Mouse (Mus musculus) cerebellum, adult 9-11 months (tissue): ENCODE data around the gene Zfp287.
"Not testable (repeated sequence)": the region's sequence is repeated elsewhere in the genome, so short reads cannot be mapped to it uniquely, and the experiment has no call there.

Source experiments
- DNase-seq: peaks from one replicate; pipeline ENCODE4 v3.0.0; 2022

Gene Zfp287

DNA sequence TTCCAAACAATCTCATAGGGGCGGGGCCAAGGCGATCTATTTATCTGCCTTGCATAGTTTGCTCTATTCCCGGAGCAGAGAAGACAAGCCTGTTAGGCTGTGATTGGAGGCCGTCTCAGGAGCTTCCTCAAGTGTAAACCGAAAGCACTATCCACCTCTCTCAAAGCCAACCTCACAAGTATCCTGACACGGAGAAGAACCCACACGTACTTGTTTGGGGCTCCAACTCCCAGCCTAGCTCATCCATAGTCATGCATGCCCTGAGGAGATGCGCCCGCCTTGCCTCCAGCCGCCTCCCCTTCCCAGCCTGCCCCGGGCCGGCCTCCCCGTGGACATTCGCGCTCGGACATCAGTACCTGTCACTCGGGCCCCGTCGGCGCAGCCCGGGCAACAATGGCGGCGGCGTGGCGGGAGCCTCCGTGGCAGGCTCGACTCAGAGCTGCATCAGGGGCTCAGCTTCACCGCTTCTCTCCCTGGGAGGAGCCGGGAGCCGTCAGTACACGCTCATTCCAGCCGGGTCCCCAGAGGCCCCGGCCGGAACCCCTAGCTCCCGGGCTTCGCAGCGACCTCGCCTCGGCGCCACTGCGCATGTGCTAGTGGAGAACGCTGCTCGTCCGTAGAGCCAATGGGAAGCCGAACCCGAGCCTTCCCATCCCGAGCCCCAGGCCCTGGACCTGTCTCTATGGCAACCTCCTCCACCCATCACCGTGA, at the start of gene Zfp287:
Gene Zfp287 (minus strand): TSS at position 595 of the 711 bp plus-strand sequence.
- DNase-seq, result peak; percentile 95

DNA sequence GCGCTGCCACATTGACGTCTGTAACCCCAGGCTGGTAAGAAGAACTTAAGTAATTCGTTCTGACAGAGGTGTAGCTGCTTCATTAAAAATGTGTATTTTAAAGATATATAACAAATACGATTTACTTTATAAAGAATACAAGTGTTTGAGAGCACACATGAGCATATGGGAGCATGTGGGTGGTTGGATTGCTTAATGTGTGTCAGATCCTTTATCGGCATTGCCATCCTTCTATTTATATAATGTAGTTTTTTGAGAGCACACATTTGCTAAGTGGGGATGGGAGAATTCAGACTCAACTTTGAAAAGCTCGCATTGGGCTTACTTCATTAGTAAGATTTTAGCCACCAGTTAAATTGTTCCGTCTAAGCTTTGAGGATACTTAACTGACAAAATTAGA, 44.8 kb upstream of the Zfp287 start:
- no peak for DNase-seq

DNA sequence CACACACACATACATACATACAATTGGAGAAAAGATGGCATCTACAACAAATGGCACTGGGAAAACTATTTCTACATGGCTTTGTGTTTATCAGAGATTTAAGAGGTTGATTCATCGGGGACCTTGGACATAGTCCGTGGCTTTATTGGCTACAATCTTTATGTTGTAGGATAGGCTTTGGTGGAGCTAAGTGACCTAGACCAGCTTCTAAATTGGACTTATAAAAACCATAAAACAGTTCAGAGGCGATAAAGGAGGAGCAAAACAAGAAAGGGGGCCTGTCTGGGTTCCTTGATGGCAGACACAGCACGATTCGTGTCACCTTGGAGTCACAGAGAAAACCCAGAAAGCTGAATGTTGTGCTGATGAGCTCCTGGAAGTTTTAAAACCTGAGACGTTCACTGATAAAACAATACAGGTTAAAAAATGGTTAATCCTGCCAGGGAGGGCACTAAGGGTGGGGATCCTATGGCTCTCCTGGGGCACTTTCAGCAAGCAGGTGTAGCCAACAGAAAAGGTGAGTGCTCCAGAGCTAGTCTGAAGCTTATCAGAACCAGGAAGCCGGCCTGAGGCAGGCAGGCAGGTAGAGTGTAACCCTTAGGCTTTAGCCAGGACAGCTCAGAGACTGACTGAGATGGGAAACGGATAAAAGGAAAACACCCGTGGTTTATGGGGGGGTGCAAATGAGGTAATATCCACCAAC, 29.2 kb upstream of the Zfp287 start:
- no peak for DNase-seq

- no peak for DNase-seq
These were observed 26.8 kb upstream of the Zfp287 start for GRCm38 (mm10) chr11:62758491-62758890.

DNA sequence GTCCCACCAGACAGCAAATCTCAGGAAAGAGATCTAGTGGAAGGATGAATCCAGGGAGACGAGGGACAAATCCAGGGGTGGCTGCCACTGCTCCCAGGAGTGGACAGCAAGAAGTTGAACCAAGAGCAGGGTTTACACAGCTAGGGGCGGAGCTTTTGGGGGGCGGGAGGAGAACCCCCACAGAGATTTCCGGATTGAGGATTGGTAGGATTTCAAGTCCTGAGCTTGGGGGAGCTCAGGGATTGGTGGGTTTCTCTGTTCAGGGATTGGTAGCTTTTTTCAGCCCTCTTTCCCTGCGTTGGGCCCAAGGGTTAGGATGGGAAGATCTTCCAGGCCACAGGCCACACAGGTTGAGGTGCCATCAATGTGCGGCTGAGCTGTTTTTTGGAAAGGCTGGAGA, 26.2 kb upstream of the Zfp287 start:
- no peak for DNase-seq

GRCm38 (mm10) chr11:62757143-62757507, 25.4 kb upstream of the Zfp287 start:
- DNase-seq, result no peak

- DNase-seq, result peak; percentile 99
These were observed 24.9 kb upstream of the Zfp287 start for GRCm38 (mm10) chr11:62756456-62757142.

DNA sequence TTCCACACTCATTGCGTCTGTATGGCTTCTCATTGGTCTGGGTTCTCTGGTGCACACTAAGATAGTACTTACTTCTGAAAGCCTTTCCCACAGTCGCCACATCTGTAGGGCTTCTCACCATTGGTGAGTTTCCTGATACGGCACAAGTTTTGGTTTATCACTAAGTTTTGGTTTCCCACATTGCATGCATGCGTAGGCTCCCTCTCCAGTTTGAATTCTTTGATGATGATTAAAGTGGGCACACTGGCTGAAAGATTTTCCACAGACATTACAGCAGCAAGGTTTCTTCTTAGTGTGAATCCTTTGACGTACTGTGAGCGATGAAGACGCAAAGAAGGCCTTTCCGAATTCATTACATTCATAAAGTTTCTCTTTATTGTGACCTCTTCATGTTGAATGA, 21.1 kb upstream of the Zfp287 start, which contains the start of gene Gm10428:
Gene Gm10428 (plus strand): TSS at position 321 of the 400 bp plus-strand sequence.
- no peak for DNase-seq

GRCm38 (mm10) chr11:62752191-62752590, 20.5 kb upstream of the Zfp287 start:
- DNase-seq, result no peak

- DNase-seq, result not testable (repeated sequence)
These were observed 17.7 kb upstream of the Zfp287 start for GRCm38 (mm10) chr11:62749445-62749844.

DNA sequence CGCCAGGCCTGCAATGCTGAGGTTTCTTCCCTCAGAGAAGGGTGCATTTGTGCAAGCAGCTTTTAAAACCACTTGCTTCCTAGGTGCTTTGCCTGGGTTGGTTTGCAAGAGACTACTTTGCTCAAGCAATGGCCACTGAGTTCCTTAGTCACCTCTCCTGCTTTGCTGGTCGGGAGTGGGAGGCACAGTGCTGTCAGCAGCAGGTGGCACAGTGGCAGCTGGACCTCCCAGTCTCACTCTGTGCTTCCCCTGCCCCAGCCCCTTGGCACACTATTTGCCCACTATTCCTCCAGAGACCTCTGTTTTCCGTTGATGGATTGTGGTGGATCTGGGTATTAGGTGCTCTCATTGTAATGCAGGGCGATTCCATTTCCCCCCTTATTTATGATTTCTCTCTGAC, 16.4 kb upstream of the Zfp287 start:
- DNase-seq, result no peak

- no peak for DNase-seq
These were observed 15.5 kb upstream of the Zfp287 start for GRCm38 (mm10) chr11:62747227-62747626.

- DNase-seq, result peak; percentile 87
These were observed 14.4 kb upstream of the Zfp287 start for GRCm38 (mm10) chr11:62746001-62746533.

DNA sequence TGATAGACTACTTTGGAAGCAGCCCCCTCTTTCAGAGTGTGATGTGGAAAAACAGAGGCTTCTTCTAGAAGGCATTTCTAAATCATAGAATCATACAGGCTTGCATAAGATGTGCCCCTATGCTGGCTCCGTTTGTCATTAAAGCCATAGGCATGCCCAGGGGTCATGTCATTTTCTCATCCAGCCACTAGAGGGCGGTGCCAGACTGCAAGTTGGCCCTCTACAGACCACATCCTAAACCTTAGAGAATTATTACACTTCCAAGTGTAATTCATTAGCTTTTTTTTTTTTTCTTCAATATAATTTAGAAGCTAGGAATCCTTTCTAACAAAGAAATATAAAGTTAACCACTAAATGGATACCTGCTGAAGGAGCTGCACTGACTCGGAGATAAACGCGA, 12.4 kb upstream of the Zfp287 start:
- DNase-seq, result peak; percentile 72

DNA sequence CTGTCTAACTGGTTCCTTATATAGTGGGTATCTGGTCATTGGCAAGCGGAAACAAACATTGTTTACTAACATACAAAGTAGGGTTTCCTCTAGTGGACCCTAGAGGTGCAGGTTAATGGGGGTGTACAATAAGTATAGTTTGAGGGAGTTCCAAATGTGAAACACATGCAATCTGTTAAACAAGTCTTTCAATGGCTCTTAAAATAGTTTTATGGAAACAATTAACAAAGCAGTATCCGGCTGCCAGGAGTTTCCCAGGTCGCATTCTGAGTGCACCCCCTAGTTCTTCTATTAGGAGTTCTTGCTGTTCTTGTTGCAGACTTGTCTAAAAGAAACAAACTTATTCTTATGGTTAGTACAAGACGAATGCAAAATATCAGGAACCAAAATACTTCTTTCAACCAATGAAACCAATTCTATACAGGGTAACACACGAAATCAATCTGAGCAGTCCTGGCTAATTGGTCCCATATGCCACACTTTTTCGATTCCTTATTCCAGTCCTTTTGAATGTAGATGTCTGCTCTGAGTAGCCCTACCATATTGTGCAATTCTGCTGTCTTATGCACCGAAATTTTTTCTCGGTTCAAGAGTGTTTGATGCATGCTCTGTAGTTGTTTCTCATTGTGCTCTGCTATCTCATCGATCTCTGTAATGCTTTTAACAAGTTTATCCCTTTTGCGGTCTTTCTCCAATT, 10.7 kb upstream of the Zfp287 start:
- no peak for DNase-seq

GRCm38 (mm10) chr11:62741186-62741585, 9.5 kb upstream of the Zfp287 start:
- DNase-seq, result no peak

GRCm38 (mm10) chr11:62732665-62733064, 960 bp upstream of the Zfp287 start:
- DNase-seq, result no peak

DNA sequence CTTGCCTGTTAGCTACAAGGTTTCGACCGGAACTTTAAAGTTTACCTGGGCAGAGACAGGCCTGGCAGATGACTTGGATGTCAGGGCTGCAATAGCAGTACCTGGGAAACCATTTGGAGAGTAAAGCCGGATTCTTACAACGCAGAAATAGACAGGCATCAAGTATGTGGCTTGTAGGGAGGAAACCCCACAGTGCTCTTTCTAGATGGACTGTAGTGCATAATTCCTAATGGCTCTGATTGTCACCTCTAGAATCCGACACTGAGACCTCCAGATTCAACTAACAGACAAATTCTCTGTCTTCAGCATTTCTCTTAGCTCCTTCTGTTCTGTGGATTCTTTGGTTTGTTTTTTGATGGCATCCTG, 300 bp upstream of the Zfp287 start:
- no peak for DNase-seq

DNA sequence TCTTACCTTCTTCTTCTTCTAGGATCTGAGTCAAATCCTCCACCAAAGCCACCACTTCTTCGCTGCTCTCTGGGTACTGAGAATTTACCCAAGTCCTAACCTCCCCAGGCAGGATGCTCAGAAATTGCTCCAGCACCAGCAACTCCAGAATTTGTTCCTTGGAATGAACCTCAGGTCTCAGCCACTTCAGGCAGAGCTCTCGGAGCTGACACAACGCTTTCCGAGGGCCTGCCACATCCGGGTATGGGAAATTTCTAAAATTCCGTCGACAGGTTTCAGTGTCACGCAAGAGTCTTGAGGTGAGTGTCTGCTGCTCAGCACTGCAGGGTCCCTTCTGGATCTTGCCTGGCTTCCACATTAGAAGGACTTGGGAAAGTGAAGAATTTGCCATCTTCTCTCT, 3.4 kb downstream of the Zfp287 start:
- DNase-seq, result no peak

- DNase-seq, result no peak
These were observed 21.0 kb downstream of the Zfp287 start for GRCm38 (mm10) chr11:62710657-62711056.

DNA sequence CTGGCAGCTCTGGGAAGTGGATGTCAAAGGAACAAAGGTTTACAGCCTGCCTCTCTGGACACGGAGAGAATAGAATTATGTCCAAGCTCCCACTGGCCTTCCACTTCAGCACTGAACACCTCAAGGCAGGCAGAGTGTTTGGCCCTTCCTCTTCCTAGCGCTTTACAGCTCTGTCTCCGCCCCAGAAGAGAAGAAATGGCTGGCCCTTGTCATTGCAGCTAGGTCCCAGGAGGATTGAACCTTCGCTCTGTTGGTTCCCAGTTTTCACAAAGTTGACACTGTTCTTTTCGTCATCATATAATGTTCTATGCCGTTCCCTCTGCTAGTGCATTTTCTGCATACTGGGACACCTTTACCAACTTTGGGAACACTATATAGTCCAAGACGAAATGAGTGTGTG, 23.5 kb downstream of the Zfp287 start:
- no peak for DNase-seq

GRCm38 (mm10) chr11:62706141-62706540, 25.6 kb downstream of the Zfp287 start:
- DNase-seq, result no peak

GRCm38 (mm10) chr11:62701218-62701617, 30.5 kb downstream of the Zfp287 start:
- DNase-seq, result no peak
